Mouse (Mus musculus): Measurements from ENCODE around the gene Lrrfip2. TPM values are rescaled to one million over a fixed set of nuclear protein-coding genes. Genes with fewer than 3 reads are reported as not detected.

Lrrfip2 gene
- polyA plus RNA-seq, 1 experiment = 39.2 TPM

DNA sequence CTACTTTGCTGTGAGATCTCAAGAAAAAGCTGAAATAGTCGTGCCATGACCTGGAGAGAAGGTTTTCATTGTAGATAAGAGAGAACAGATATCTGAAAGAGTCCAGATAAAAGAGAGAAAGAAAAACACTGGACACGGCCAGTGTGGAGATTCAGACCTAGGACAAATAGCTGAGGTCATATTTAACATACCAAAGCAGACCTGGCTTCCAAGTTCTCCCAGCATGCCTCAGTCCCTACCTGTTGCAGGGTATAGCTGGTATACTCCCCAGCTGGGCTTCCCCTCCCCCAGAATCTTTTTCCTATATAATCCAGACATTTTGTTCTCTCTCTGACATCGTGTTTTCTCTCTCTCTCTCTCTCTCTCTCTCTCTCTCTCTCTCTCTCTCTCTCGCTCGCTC is 29.4 kb upstream of the Lrrfip2 start:
- no peak overlapping the region for H3K27ac ChIP-seq (ENCODE audit: insufficient read depth, low read length)
- no peaks in the 10 kb centered on the region for H3K4me1 ChIP-seq (ENCODE audit: control insufficient read depth, insufficient read depth, low read length)
- TF ChIP-seq CTCF (IDR thresholded peaks at IDR 0.05; ENCODE audit: borderline replicate concordance, insufficient read depth, low read length) (no peak), POLR2A (IDR thresholded peaks at IDR 0.05; ENCODE audit: low read depth, low read length) (no peak)
- no peak overlapping the region for H3K4me3 ChIP-seq (ENCODE audit: insufficient read depth, low read length)

DNA sequence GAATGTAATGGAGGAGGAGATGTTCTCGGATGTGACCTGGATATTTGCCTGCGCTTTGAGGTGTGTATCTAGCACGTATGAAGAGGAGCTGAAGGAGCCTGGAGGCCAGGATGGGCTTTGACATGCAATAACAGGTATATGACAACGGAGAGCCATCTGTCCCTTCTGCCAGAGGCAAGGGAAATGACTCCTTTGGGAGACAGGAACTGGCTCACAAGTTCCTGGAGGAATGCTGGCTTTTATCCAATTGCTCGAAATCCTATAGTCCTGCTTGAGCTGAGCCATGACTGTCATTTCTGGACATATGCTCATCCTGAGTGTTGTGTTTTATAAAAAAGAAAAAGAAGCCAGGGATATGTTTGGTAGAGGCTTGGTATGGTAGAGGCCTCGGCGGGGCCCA is 28.5 kb upstream of the Lrrfip2 start:
- TF ChIP-seq CTCF (IDR thresholded peaks at IDR 0.05; ENCODE audit: borderline replicate concordance, insufficient read depth, low read length) (no peak), POLR2A (IDR thresholded peaks at IDR 0.05; ENCODE audit: low read depth, low read length) (no peak)
- H3K4me1 ChIP-seq (ENCODE audit: control insufficient read depth, insufficient read depth, low read length) = no peaks in the 10 kb centered on the region
- no peak overlapping the region for H3K4me3 ChIP-seq (ENCODE audit: insufficient read depth, low read length)
- H3K27ac ChIP-seq (ENCODE audit: insufficient read depth, low read length) = no peak overlapping the region

- no peak for TF ChIP-seq CTCF (IDR thresholded peaks at IDR 0.05; ENCODE audit: borderline replicate concordance, insufficient read depth, low read length)
- Histone ChIP-seq H3K27ac (ENCODE audit: insufficient read depth, low read length) (no peak overlapping the region), H3K4me3 (ENCODE audit: insufficient read depth, low read length) (no peak overlapping the region), H3K4me1 (ENCODE audit: control insufficient read depth, insufficient read depth, low read length) (no peaks in the 10 kb centered on the region)
Observed at GRCm38 (mm10) chr9:111092657-111093056, 24.7 kb upstream of the Lrrfip2 start.

- TF ChIP-seq POLR2A (IDR thresholded peaks at IDR 0.05; ENCODE audit: low read depth, low read length) = no peak
- TF ChIP-seq CTCF (IDR thresholded peaks at IDR 0.05; ENCODE audit: borderline replicate concordance, insufficient read depth, low read length) = peak; percentile 69; the same call in 1 of the 2 replicates
- no peak overlapping the region for H3K4me3 ChIP-seq (ENCODE audit: insufficient read depth, low read length)
Observed at GRCm38 (mm10) chr9:111093094-111093493, 24.3 kb upstream of the Lrrfip2 start.

GRCm38 (mm10) chr9:111094626-111095025 is 22.8 kb upstream of the Lrrfip2 start:
- no peak overlapping the region for H3K27ac ChIP-seq (ENCODE audit: insufficient read depth, low read length)
- no peak overlapping the region for H3K4me3 ChIP-seq (ENCODE audit: insufficient read depth, low read length)
- H3K4me1 ChIP-seq (ENCODE audit: control insufficient read depth, insufficient read depth, low read length) = no peaks in the 10 kb centered on the region
- TF ChIP-seq CTCF (IDR thresholded peaks at IDR 0.05; ENCODE audit: borderline replicate concordance, insufficient read depth, low read length) (no peak), POLR2A (IDR thresholded peaks at IDR 0.05; ENCODE audit: low read depth, low read length) (no peak)

More at GRCm38 (mm10) chr9:111093094-111093493, 24.3 kb upstream of the Lrrfip2 start:
- Histone ChIP-seq H3K4me1 (ENCODE audit: control insufficient read depth, insufficient read depth, low read length) (no peaks in the 10 kb centered on the region), H3K27ac (ENCODE audit: insufficient read depth, low read length) (no peak overlapping the region)

GRCm38 (mm10) chr9:111095710-111096109 is 21.7 kb upstream of the Lrrfip2 start:
- H3K4me3 ChIP-seq (ENCODE audit: insufficient read depth, low read length) = no peak overlapping the region
- H3K4me1 ChIP-seq (ENCODE audit: control insufficient read depth, insufficient read depth, low read length) = no peaks in the 10 kb centered on the region
- TF ChIP-seq CTCF (IDR thresholded peaks at IDR 0.05; ENCODE audit: borderline replicate concordance, insufficient read depth, low read length) = no peak
- no peak for TF ChIP-seq POLR2A (IDR thresholded peaks at IDR 0.05; ENCODE audit: low read depth, low read length)
- H3K27ac ChIP-seq (ENCODE audit: insufficient read depth, low read length) = no peak overlapping the region

DNA sequence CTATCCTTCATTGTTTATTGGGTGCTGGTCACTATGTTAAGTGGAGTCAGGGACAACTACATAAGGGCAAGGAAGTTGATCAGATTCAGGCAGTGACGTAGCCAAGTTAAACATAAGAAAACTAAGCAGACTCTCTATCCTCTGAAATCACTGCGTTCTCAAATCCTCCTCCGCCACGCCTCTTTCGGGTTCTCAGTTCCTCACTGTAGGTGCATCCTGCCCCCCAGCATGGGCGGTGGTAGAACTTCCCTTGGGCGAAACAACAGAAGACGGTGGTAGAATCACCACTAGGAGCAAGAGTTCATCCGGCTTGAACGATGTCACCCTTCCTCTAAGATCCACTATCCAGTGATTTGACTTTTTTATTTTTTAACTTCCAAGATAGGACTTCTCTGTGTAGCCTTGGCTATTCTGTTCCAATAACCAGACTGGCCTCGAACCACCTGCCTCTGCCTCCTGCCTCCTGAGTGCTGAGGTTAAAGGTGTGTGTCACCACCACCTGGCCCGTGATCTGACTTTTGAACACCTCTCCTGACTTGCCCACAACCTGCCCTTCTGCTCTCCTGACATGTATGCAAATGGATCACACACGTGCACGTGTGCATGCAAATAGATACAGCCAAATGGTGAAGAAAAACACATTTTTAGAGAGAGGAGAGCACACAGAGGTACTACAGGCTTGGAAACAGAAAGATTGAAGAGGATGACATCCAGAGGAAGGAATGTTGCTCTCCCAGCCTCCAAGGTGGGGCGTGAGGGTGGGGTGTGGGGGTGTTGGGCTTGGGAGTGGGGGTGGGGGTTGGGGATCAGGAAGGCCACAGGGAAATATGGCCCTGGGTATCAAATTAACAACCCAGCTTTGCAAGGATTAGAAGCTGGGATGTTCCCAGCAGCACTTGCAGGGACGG is 20.7 kb upstream of the Lrrfip2 start:
- Histone ChIP-seq H3K4me3 (ENCODE audit: insufficient read depth, low read length) (no peak overlapping the region), H3K4me1 (ENCODE audit: control insufficient read depth, insufficient read depth, low read length) (no peaks in the 10 kb centered on the region), H3K27ac (ENCODE audit: insufficient read depth, low read length) (no peak overlapping the region)
- TF ChIP-seq POLR2A (IDR thresholded peaks at IDR 0.05; ENCODE audit: low read depth, low read length) (no peak), CTCF (IDR thresholded peaks at IDR 0.05; ENCODE audit: borderline replicate concordance, insufficient read depth, low read length) (no peak)

- Histone ChIP-seq H3K4me3 (ENCODE audit: insufficient read depth, low read length) (no peak overlapping the region), H3K4me1 (ENCODE audit: control insufficient read depth, insufficient read depth, low read length) (no peaks in the 10 kb centered on the region)
- TF ChIP-seq POLR2A (IDR thresholded peaks at IDR 0.05; ENCODE audit: low read depth, low read length) (no peak), CTCF (IDR thresholded peaks at IDR 0.05; ENCODE audit: borderline replicate concordance, insufficient read depth, low read length) (no peak)
Observed at GRCm38 (mm10) chr9:111097543-111097942, 19.8 kb upstream of the Lrrfip2 start.

GRCm38 (mm10) chr9:111100406-111100805 is 17.0 kb upstream of the Lrrfip2 start:
- H3K4me3 ChIP-seq (ENCODE audit: insufficient read depth, low read length) = no peak overlapping the region
- no peak for TF ChIP-seq POLR2A (IDR thresholded peaks at IDR 0.05; ENCODE audit: low read depth, low read length)
- TF ChIP-seq CTCF (IDR thresholded peaks at IDR 0.05; ENCODE audit: borderline replicate concordance, insufficient read depth, low read length) = no peak
- no peak overlapping the region for H3K27ac ChIP-seq (ENCODE audit: insufficient read depth, low read length)
- H3K4me1 ChIP-seq (ENCODE audit: control insufficient read depth, insufficient read depth, low read length) = no peaks in the 10 kb centered on the region

More at GRCm38 (mm10) chr9:111097543-111097942, 19.8 kb upstream of the Lrrfip2 start:
- no peak overlapping the region for H3K27ac ChIP-seq (ENCODE audit: insufficient read depth, low read length)

- Histone ChIP-seq H3K4me1 (ENCODE audit: control insufficient read depth, insufficient read depth, low read length) (no peaks in the 10 kb centered on the region), H3K4me3 (ENCODE audit: insufficient read depth, low read length) (no peak overlapping the region), H3K27ac (ENCODE audit: insufficient read depth, low read length) (no peak overlapping the region)
- no peak for TF ChIP-seq CTCF (IDR thresholded peaks at IDR 0.05; ENCODE audit: borderline replicate concordance, insufficient read depth, low read length)
Observed at GRCm38 (mm10) chr9:111103293-111103692, 14.1 kb upstream of the Lrrfip2 start.

Measured in embryonic fibroblast, embryonic 13.5 days (primary cell).